Mouse (Mus musculus): ENCODE data around the gene Tdrd1. TPM values are rescaled to one million over a fixed set of nuclear protein-coding genes. Genes with fewer than 3 reads are reported as not detected.

Tdrd1 gene
- total RNA-seq (2023; ENCODE audit: inconsistent age) = not detected in 4 replicates

GRCm38 (mm10) chr19:56826047-56826631 is at the start of gene Tdrd1:
Tdrd1 (plus strand) TSS chr19:56826209.

DNA sequence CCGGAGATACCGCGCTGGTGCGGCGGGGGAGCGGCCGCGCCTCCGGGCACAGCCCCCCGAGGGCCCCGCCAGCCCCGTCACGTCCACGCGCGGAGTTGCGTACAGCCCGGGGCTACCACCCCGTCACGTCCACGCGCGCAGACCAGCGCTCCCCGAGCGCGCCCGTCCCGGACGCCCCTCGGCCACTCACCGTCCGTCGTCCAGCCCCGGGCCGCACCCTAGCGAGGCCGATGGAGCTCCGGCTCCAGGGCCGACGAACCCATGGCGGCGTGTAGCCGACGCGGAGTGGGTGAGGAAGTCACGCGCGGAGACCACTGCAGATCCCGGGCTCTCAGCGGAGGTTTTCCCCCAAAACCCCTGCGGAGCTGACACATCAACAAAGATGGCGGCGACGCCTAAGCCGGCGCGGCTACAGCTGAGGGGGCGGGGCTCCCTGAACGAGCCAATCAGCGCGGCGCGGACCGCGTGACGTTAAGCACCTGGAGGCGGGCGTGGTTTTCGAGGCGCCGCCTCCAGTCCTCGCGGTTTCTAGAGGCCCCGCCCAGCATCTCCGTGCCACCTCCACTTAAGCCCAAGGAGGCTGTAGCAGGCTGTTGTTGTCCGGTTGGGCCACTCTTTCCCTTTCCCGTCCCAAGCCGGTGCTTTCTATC is 4.1 kb upstream of the Tdrd1 start, which contains the start of gene Ccdc186:
Gene Ccdc186, minus strand, starts transcription at position 393 of the 650 bp plus-strand sequence.

DNA sequence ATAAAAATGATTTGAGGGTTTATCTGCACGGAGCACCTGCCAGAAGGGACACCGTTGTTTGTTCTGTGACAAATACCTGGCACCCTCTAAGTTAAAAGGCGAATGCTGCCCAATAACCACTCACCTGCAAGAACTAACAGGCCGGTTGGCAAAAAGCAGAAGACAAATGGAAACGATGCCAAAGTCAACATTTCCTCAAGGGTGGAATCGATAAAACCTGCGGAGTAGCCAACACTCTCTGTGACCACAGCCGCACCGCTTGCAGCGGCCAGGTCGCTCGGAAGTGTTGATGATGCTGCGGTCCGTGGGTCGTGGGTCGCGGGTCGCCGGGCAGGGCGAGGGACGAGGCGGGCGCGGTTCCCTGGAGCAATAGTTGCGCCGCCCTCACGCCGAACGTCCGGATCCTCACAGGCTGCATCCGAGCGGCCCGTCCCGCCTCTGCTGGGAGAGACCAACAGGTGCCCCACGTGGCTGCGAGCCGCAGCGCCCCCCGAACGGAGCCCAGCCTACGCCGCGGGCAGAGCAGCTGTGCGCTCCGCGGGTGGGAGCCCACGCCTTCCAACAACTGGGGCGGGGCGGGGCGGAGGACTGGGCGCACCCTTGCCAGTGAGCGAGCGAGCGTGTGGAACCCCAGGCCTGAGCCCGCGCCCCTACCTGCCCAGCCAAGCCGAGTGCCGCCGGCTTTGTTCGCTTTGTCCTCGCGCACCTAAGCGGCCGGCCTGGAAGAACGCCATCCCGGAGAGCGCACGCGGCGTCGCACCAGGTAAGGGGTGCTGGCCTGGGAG is 48.0 kb downstream of the Tdrd1 start, which contains the start of gene Vwa2:
Gene Vwa2, plus strand, starts transcription at position 434 of the 785 bp plus-strand sequence.

Other genes with a start within 250 kb of the Tdrd1 start
- 0.29 to 0.45 TPM in 2 of 4 replicates, not detected in the others for gene Adrb1, start 104.0 kb upstream of the Tdrd1 start, total RNA-seq (2023; ENCODE audit: inconsistent age)
- gene Ccdc186, start 4.0 kb upstream of the Tdrd1 start, total RNA-seq (2023; ENCODE audit: inconsistent age) = 28.8 to 35.7 TPM (median 32.1 TPM) in 4 replicates
- not detected in 4 replicates for gene Vwa2, start 48.0 kb downstream of the Tdrd1 start, total RNA-seq (2023; ENCODE audit: inconsistent age)
- not detected in 4 replicates for gene Afap1l2, start 182.0 kb downstream of the Tdrd1 start, total RNA-seq (2023; ENCODE audit: inconsistent age)

Measured in B cell, adult (primary cell).